Mouse (Mus musculus) embryonic facial prominence, embryonic 14.5 days (tissue): ENCODE measurements around the gene Slitrk2. TPM values are rescaled to one million over a fixed set of nuclear protein-coding genes. Genes with fewer than 3 reads are reported as not detected.

ENCODE experiments used
- ATAC-seq: fragments of 200-750 bp; cut with Nextera tagmentation; 2 replicates; pipeline ENCODE4 v1.8.0; 2017; ENCODE audit warnings: low read depth, moderate number of reproducible peaks, moderate TSS enrichment
- DNase-seq: peaks from one replicate; pipeline ENCODE4 v3.0.0-alpha.2; 2015; ENCODE audit warnings: low spot score
- H3K27ac ChIP-seq: fragments of 300-500 bp; sonication (generic); replicated peaks from 2 replicates; pipeline ENCODE4 v1.5.1; 2014; ENCODE audit warnings: low read depth, mild to moderate bottlenecking, low read length, moderate library complexity
- H3K27me3 ChIP-seq: fragments of 300-500 bp; sonication (generic); replicated peaks from 2 replicates; pipeline ENCODE4 v1.6.1; 2014; ENCODE audit warnings: low read length; ENCODE audit not compliant: control insufficient read depth, insufficient read depth
- H3K36me3 ChIP-seq: fragments of 300-500 bp; sonication (generic); 2 replicates; pipeline ENCODE4 v1.6.1; 2014; ENCODE audit warnings: low read length, mixed read lengths; ENCODE audit not compliant: control insufficient read depth, insufficient read depth
- H3K4me1 ChIP-seq: fragments of 300-500 bp; sonication (generic); 2 replicates; pipeline ENCODE4 v1.6.1; 2014; ENCODE audit warnings: antibody characterized with exemption, low read length; ENCODE audit not compliant: control insufficient read depth, insufficient read depth
- H3K4me2 ChIP-seq: fragments of 300-500 bp; sonication (generic); 2 replicates; pipeline ENCODE4 v1.6.1; 2014; ENCODE audit warnings: low read depth, mild to moderate bottlenecking, low read length, moderate library complexity, mixed read lengths
- H3K4me3 ChIP-seq: fragments of 300-500 bp; sonication (generic); 2 replicates; pipeline ENCODE4 v1.5.1; 2014; ENCODE audit warnings: low read depth, mild to moderate bottlenecking, low read length
- H3K9ac ChIP-seq: fragments of 300-500 bp; sonication (generic); 2 replicates; pipeline ENCODE4 v1.6.1; 2014; ENCODE audit warnings: low read depth, mild to moderate bottlenecking, low read length, moderate library complexity, mixed read lengths
- H3K9me3 ChIP-seq: fragments of 300-500 bp; sonication (generic); 2 replicates; pipeline ENCODE4 v1.6.1; 2016; ENCODE audit warnings: low read length; ENCODE audit not compliant: control insufficient read depth
- WGBS: fragments of 180-500 bp; shearing (Covaris S2); extraction: QIAGEN DNeasy Blood & Tissue Kit; methylation state at CpG from one replicate; pipeline ENCODE4 v1.1.7; 2014; 5-methylcytosine and 5-hydroxymethylcytosine counted together
- polyA plus RNA-seq: library from polyadenylated mRNA; unstranded; fragments of >200 nt; fragmentation: Nextera tagmentation; extraction: Ambion mirVana; gene quantifications from 2 replicates; pipeline ENCODE4 v1.2.1, GENCODE M21; 2014

Gene Slitrk2
- polyA plus RNA-seq, result 3.8 and 4.6 TPM in 2 replicates

DNA sequence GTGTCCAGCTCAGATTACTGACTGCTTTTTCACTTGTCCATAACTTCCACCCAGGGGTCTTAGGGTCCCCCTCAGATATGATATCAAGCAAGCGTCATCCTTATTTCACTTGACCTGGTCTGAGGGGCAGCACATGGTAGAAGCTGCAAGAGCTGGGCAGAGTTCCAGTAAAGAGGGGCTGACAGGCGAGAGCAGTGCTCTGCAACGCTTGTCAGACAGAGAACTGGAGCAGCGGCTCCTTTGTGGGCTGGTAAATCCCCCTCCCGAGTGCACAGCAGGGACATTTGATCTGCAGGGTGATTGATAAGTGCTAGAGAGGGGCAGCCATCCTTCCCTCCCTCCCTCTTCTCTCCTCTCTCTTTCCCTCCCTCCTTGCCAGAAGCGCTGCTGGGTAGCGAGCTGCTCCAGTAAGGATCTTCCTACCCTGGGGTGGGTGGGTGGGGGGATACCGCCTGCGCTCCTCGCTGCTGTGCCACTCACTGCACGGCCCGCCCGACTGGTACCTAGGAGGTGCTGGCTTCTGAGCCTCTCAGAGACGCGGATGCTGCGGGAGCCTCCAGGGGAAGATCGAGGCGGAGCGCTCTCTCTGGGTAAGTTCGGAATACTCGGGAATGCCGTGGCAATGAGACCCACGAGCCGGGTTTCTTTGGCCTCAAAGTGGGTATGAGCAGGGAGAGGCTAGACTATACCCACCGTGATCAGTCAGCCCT is at the start of gene Slitrk2:
Gene Slitrk2 (plus strand): TSS at position 408 of the 710 bp plus-strand sequence.
- Histone ChIP-seq H3K4me2 (peak within 1 kb of the TSS; percentile 58), H3K36me3 (no peaks in the 10 kb centered on the region), H3K4me3 (peak within 1 kb of the TSS; percentile 30), H3K27me3 (no peaks in the 10 kb centered on the region), H3K27ac (no peak within 1 kb of the TSS), H3K9me3 (no peaks in the 10 kb centered on the region), H3K4me1 (no peaks in the 10 kb centered on the region), H3K9ac (peak within 1 kb of the TSS; percentile 40; the same call in 1 of the 2 replicates)
- 23% methylated on average over 22 of the region's 25 CpGs for WGBS
- DNase-seq (peak; percentile 63), ATAC-seq (peak; percentile 60)

DNA sequence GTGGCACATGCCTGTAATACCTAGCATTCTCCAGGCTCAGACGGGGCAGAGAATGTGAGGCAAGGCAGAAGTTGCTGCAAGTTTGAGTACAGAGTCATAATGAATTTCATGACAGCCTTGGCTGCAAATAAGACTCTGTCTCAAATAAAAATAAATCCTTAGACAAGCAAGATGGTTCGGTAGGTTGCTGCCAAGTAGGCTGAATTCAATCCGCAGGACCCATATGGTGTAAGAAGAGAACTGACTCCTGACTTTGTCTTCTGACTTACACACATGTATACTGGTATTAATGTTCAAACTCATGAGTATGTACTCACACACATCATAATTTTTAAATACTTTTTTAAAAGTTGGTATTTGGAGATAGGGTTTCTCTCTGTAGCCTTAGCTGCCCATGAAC is 43.6 kb upstream of the Slitrk2 start:
- Histone ChIP-seq H3K9ac (no peak overlapping the region), H3K4me3 (no peak overlapping the region), H3K27ac (no peak overlapping the region), H3K27me3 (no peaks in the 10 kb centered on the region), H3K36me3 (no peaks in the 10 kb centered on the region), H3K4me1 (no peaks in the 10 kb centered on the region), H3K9me3 (no peaks in the 10 kb centered on the region), H3K4me2 (no peak overlapping the region)
- no peak for DNase-seq
- WGBS, result 68% methylated on average over 3 of the region's 3 CpGs
- no peak for ATAC-seq

DNA sequence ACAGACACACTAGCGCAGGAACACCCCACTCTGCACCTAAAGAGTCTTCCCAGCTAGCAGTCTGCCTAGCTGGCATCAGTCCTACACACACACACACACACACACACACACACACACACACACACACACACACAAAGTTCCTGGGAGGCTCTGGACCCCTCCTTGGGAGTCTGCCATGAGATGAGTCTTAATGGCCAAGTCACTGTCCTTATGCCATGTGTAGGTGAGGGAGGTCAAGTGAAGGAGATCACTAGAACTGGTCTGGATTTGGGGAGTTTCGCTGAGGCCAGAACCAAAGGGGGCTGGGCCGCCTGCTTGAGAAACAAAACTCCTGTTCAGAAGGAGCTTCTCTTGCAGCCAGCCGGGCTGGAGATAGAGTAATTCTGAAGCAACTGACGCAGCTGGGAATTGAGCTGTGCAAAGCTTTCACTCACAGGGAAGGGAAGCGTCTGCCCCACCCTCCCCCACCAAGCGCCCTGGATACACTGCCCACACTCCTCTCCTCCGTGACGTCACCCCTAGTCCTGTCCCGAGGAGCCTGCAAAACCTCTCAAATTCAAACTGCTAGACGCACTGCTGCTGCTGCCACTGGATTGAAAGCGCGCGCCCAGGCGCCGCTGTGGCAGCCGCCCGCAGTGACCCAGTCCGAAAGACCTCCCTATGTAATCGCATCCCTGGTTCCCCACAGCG is 3.5 kb downstream of the Slitrk2 start:
- no peaks in the 10 kb centered on the region; the same call in 1 of the 2 replicates for H3K27me3 ChIP-seq
- H3K4me3 ChIP-seq, result peak overlapping the region; percentile 38
- DNase-seq (peak; percentile 79), ATAC-seq (peak; percentile 90)
- WGBS, result 6% methylated on average over 14 of the region's 21 CpGs
- H3K9ac ChIP-seq, result peak overlapping the region; percentile 42; the same call in 1 of the 2 replicates
- no peak overlapping the region for H3K27ac ChIP-seq
- H3K4me2 ChIP-seq, result peak overlapping the region; percentile 61
- H3K9me3 ChIP-seq, result no peaks in the 10 kb centered on the region
- no peaks in the 10 kb centered on the region for H3K4me1 ChIP-seq
- H3K36me3 ChIP-seq, result no peaks in the 10 kb centered on the region

DNA sequence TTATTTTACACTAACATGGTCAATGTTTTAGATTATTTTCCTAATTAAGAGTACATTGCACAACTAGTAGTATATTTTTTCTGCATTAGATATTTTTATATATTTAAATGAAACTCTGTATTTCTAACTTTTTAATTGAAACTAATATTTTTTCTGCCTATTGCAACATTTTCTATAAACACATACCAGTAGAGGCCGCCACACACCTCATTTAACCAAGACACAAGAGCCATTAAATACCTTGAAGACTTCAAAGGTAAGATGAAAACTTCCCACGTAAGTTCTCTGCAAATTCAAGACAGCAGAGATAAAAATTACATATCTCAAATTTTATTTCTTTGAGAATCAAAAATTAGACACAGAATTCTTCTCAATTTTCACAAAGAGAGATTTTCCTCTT is 8.2 kb downstream of the Slitrk2 start:
- peak; percentile 22 for DNase-seq

DNA sequence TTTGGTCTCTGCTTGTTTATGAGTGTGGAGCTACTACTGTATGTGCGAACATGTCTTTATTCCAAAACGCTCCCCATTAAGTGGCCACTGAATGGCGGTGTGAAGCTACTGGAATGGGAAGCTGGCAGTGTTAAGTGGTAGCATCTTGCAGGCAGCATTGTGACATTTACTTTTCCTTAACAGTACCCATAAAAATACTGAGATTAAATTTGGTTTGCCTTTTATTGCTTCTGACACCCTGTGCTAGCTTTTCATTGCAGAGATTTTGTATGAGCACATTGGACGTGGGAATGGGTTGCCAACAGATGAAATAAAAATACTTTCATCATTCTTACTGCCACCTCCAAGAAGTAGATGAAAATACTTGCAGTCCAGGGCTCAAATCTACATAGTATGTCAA is 27.8 kb downstream of the Slitrk2 start:
- Histone ChIP-seq H3K9me3 (no peaks in the 10 kb centered on the region), H3K27ac (no peak overlapping the region), H3K27me3 (no peaks in the 10 kb centered on the region), H3K36me3 (no peaks in the 10 kb centered on the region), H3K9ac (no peak overlapping the region), H3K4me3 (no peak overlapping the region), H3K4me1 (no peaks in the 10 kb centered on the region), H3K4me2 (no peak overlapping the region)
- DNase-seq (no peak), ATAC-seq (no peak)
- WGBS, result 89% methylated on average over 4 of the region's 4 CpGs

More for the DNA sequence above, 8.2 kb downstream of the Slitrk2 start:
- no peak overlapping the region for H3K9ac ChIP-seq
- no peaks in the 10 kb centered on the region for H3K4me1 ChIP-seq
- WGBS, result 32% methylated on average over 2 of the region's 2 CpGs
- no peak overlapping the region for H3K4me2 ChIP-seq
- no peaks in the 10 kb centered on the region for H3K9me3 ChIP-seq
- H3K36me3 ChIP-seq, result no peaks in the 10 kb centered on the region
- H3K4me3 ChIP-seq, result no peak overlapping the region
- ATAC-seq, result no peak
- no peak overlapping the region for H3K27ac ChIP-seq
- no peaks in the 10 kb centered on the region; the same call in 1 of the 2 replicates for H3K27me3 ChIP-seq

DNA sequence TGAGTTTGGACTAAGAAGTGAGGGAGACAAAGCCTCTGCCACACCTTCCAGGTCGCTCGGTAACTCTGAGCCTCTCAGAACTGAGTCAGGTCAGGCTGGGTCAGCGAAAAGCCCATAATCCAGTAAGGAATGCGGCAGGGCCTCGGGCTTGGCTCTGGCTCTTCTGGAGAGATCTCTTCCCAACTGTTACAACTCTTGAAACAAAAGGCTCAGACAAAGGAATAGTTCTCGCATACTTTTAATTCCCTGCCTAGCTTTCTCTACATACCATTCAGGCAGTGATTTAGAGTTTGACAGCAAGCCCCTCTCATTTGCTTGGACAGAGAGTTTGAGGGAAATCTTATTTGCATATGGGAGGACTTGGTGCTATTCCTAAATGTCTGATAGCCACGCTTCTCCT is 29.5 kb downstream of the Slitrk2 start:
- Histone ChIP-seq H3K9me3 (no peaks in the 10 kb centered on the region), H3K4me2 (no peak overlapping the region), H3K4me1 (no peaks in the 10 kb centered on the region), H3K4me3 (no peak overlapping the region), H3K36me3 (no peaks in the 10 kb centered on the region), H3K27ac (no peak overlapping the region), H3K27me3 (no peaks in the 10 kb centered on the region), H3K9ac (no peak overlapping the region)
- DNase-seq, result no peak
- no peak for ATAC-seq
- WGBS, result 26% methylated on average over 7 of the region's 7 CpGs
